Mouse (Mus musculus): ENCODE measurements around the gene Hist1h2bj. TPM values are rescaled to one million over a fixed set of nuclear protein-coding genes. Genes with fewer than 3 reads are reported as not detected.

The Hist1h2bj gene
- polyA plus RNA-seq, 1 experiment from 2014 or later, result 4.1 TPM

- Histone ChIP-seq H3K4me2 (replicated peaks; ENCODE audit: low read depth) (peak overlapping the region; percentile 70), H3K4me1 (replicated peaks; ENCODE audit: control insufficient read depth, insufficient read depth, low read length) (0 out of 2 replicates have a peak, but pooled peaks cover 5% of the 10 kb centered on the region), H3K27me3 (replicated peaks; ENCODE audit: control insufficient read depth, insufficient read depth, low read length) (no peaks in the 10 kb centered on the region), H3K27ac (ENCODE audit: low read depth, low read length) (peak overlapping the region; percentile 57; the same call in 1 of the 2 replicates), H3K9me3 (ENCODE audit: control insufficient read depth) (no peaks in the 10 kb centered on the region), H3K9ac (ENCODE audit: low read depth, low read length) (peak overlapping the region; percentile 37; the same call in 1 of the 2 replicates), H3K4me3 (ENCODE audit: low read depth, low read length) (peak overlapping the region; percentile 29), H3K36me3 (ENCODE audit: control insufficient read depth, insufficient read depth) (no peaks in the 10 kb centered on the region)
- WGBS, result under 1% methylated on average over 10 of the region's 14 CpGs
- peak; percentile 78 for TF ChIP-seq CTCF (IDR thresholded peaks at IDR 0.05; ENCODE audit: low read depth)
- ATAC-seq, result peak; percentile 7; the same call in 1 of the 2 replicates
Measured at GRCm38 (mm10) chr13:22043503-22044431, 753 bp downstream of the Hist1h2bj start.

DNA sequence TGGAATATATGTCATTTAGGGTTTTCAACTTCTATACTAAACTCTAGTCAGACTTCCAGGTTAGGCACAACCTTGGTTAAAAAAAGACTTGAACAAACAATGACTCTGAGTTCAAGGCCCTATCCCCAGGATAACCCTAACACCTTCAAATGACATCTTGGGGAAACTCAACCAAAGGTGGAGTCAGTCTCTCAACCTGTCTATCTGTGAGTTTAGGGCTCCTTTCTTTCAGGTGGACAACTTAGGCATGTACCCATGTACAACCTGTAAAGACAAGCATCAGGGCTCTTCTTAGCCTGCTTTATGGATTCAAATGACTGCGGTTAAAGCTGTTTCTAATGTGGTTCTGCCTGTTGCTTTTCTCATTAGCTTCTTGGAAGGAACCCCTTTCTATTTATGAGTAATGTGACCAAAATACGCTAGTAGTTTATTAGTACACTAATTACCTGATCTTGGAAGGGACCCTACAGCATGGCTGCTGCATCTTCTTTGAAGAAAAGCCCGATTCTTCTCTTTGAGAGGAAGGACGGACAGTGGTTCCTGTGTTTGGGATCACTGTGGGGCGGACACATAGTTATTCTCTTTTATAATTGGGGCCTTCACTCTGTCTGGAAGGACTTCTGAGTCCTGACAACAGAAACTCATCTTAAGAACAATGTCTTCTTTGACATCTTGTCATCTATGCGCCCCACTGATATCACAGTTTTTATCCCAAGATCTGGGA, 1.6 kb downstream of the Hist1h2bj start:
- Histone ChIP-seq H3K4me1 (replicated peaks; ENCODE audit: control insufficient read depth, insufficient read depth, low read length) (0 out of 2 replicates have a peak, but pooled peaks cover 5% of the 10 kb centered on the region), H3K27me3 (replicated peaks; ENCODE audit: control insufficient read depth, insufficient read depth, low read length) (no peaks in the 10 kb centered on the region), H3K9me3 (ENCODE audit: control insufficient read depth) (no peaks in the 10 kb centered on the region), H3K4me3 (ENCODE audit: low read depth, low read length) (no peak overlapping the region), H3K27ac (ENCODE audit: low read depth, low read length) (no peak overlapping the region), H3K36me3 (ENCODE audit: control insufficient read depth, insufficient read depth) (no peaks in the 10 kb centered on the region), H3K4me2 (replicated peaks; ENCODE audit: low read depth) (0 out of 2 replicates have a peak overlapping the region, but pooled peaks have one; percentile 70), H3K9ac (ENCODE audit: low read depth, low read length) (no peak overlapping the region)
- WGBS, result 90% methylated on average over 6 of the region's 6 CpGs
- no peak for ATAC-seq
- TF ChIP-seq CTCF (IDR thresholded peaks at IDR 0.05; ENCODE audit: low read depth), result no peak

GRCm38 (mm10) chr13:22045311-22045710, 2.3 kb downstream of the Hist1h2bj start:
- TF ChIP-seq CTCF (IDR thresholded peaks at IDR 0.05; ENCODE audit: low read depth), result no peak
- Histone ChIP-seq H3K27ac (ENCODE audit: low read depth, low read length) (no peak overlapping the region), H3K27me3 (replicated peaks; ENCODE audit: control insufficient read depth, insufficient read depth, low read length) (no peaks in the 10 kb centered on the region), H3K9ac (ENCODE audit: low read depth, low read length) (no peak overlapping the region), H3K4me1 (replicated peaks; ENCODE audit: control insufficient read depth, insufficient read depth, low read length) (0 out of 2 replicates have a peak, but pooled peaks cover 4% of the 10 kb centered on the region), H3K4me2 (replicated peaks; ENCODE audit: low read depth) (no peak overlapping the region), H3K36me3 (ENCODE audit: control insufficient read depth, insufficient read depth) (no peaks in the 10 kb centered on the region), H3K4me3 (ENCODE audit: low read depth, low read length) (no peak overlapping the region), H3K9me3 (ENCODE audit: control insufficient read depth) (no peaks in the 10 kb centered on the region)
- 67% methylated on average over 2 of the region's 2 CpGs for WGBS
- no peak for ATAC-seq

DNA sequence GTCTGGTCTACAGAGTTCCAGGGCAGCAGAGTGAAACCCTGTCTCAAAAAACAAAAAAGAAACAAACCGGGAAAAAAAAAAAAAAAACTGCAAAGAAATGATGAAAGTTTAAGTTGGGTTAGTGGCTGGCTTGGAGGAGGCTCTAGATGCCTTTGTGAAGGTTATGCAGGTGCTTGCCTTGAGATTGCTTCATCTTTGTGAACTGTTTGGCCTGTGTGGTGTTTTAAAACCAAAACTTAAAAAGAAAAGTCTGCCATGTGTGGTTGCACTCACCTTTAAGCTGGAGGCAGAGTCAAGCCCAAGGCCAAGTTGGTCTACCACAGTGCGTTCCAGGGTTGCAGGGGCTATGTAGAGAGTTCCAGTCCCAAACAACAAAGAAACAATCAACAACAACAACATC, 6.0 kb downstream of the Hist1h2bj start:
- TF ChIP-seq CTCF (IDR thresholded peaks at IDR 0.05; ENCODE audit: low read depth), result no peak
- Histone ChIP-seq H3K4me3 (ENCODE audit: low read depth, low read length) (no peak overlapping the region), H3K27ac (ENCODE audit: low read depth, low read length) (no peak overlapping the region), H3K27me3 (replicated peaks; ENCODE audit: control insufficient read depth, insufficient read depth, low read length) (no peaks in the 10 kb centered on the region), H3K9me3 (ENCODE audit: control insufficient read depth) (no peaks in the 10 kb centered on the region), H3K9ac (ENCODE audit: low read depth, low read length) (no peak overlapping the region), H3K4me2 (replicated peaks; ENCODE audit: low read depth) (no peak overlapping the region), H3K36me3 (ENCODE audit: control insufficient read depth, insufficient read depth) (no peaks in the 10 kb centered on the region), H3K4me1 (replicated peaks; ENCODE audit: control insufficient read depth, insufficient read depth, low read length) (no peaks in the 10 kb centered on the region)
- WGBS, result 88% methylated on average over 2 of the region's 2 CpGs
- no peak for ATAC-seq

DNA sequence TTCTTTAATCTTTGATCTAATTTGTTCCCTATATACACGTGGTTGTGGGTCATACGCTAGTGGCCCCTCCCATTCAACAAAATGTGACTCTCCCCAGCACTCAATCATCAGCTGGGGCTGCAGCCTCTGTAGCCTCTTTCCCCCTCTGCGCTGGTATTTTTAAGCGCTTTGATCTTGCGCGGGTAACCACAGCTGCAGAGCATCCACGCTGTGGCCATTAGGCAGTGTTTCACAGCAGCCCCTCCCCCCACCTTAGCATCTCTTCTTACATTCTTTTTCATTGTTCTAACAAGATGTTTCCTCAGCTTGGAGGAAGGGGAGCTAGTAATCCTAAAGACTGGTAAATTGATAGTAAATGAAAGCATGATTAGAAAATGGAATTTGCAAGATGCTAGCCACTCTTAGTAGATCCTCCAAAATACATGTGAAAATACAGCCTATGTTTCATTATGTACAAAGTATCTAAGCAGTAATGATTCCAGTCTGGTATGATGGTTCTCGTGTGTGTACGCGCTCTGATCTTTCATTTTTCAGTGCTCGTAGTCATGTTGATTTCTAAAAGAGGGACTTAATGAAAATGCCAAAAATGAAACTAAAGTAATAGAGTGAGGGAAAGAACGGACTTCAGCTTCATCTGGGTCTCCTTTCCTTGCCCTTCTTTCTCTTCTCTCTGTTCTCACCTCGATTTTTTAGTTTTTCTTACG, 6.9 kb downstream of the Hist1h2bj start:
- Histone ChIP-seq H3K4me3 (ENCODE audit: low read depth, low read length) (peak overlapping the region; percentile 53), H3K36me3 (ENCODE audit: control insufficient read depth, insufficient read depth) (no peaks in the 10 kb centered on the region), H3K4me2 (replicated peaks; ENCODE audit: low read depth) (peak overlapping the region; percentile 67), H3K4me1 (replicated peaks; ENCODE audit: control insufficient read depth, insufficient read depth, low read length) (no peaks in the 10 kb centered on the region), H3K9me3 (ENCODE audit: control insufficient read depth) (no peaks in the 10 kb centered on the region), H3K27ac (ENCODE audit: low read depth, low read length) (peak overlapping the region; percentile 68), H3K9ac (ENCODE audit: low read depth, low read length) (no peak overlapping the region; the same call in 1 of the 2 replicates), H3K27me3 (replicated peaks; ENCODE audit: control insufficient read depth, insufficient read depth, low read length) (no peaks in the 10 kb centered on the region)
- ATAC-seq, result no peak
- WGBS, result 1% methylated on average over 14 of the region's 14 CpGs
- no peak for TF ChIP-seq CTCF (IDR thresholded peaks at IDR 0.05; ENCODE audit: low read depth)

Data from intestine, postnatal 0 days (tissue).